Mouse (Mus musculus): ENCODE results near the gene Elmo1. TPM values are rescaled to one million over a fixed set of nuclear protein-coding genes. Genes with fewer than 3 reads are reported as not detected.
A peak's percentile ranks its signal among the peaks of the same experiment; 100 is the strongest.

Gene Elmo1
- polyA plus RNA-seq, 1 experiment from 2014 or later = 17.4 TPM

GRCm38 (mm10) chr13:20231837-20232728 lies 141.7 kb downstream of the Elmo1 start:
- H3K9me3 ChIP-seq = no peaks in the 10 kb centered on the region
- no peak overlapping the region for H3K9ac ChIP-seq
- no peak for ATAC-seq (ENCODE audit: insufficient number of reproducible peaks, low FRiP score, low TSS enrichment, low read depth)
- H3K4me1 ChIP-seq = no peaks in the 10 kb centered on the region
- H3K4me2 ChIP-seq = no peak overlapping the region
- no peak overlapping the region; the same call in 1 of the 2 replicates for H3K27ac ChIP-seq
- no peak overlapping the region for H3K4me3 ChIP-seq
- no peaks in the 10 kb centered on the region for H3K27me3 ChIP-seq
- 76% methylated on average over 11 of the region's 11 CpGs for WGBS
- H3K36me3 ChIP-seq = no peaks in the 10 kb centered on the region

GRCm38 (mm10) chr13:20233707-20234106 lies 143.3 kb downstream of the Elmo1 start:
- H3K27me3 ChIP-seq = no peaks in the 10 kb centered on the region
- no peak overlapping the region for H3K4me3 ChIP-seq
- H3K9ac ChIP-seq = no peak overlapping the region
- no peak for ATAC-seq (ENCODE audit: insufficient number of reproducible peaks, low FRiP score, low TSS enrichment, low read depth)
- WGBS = 89% methylated on average over 7 of the region's 7 CpGs
- H3K4me1 ChIP-seq = peaks cover under 1% of the 10 kb centered on the region; the same call in 1 of the 2 replicates
- no peaks in the 10 kb centered on the region for H3K9me3 ChIP-seq
- H3K4me2 ChIP-seq = no peak overlapping the region
- H3K36me3 ChIP-seq = no peaks in the 10 kb centered on the region
- no peak overlapping the region for H3K27ac ChIP-seq

- 55% methylated on average over 5 of the region's 5 CpGs for WGBS
- no peaks in the 10 kb centered on the region for H3K9me3 ChIP-seq
Observed at GRCm38 (mm10) chr13:20237615-20238014, 147.2 kb downstream of the Elmo1 start.

GRCm38 (mm10) chr13:20238146-20238545 lies 147.8 kb downstream of the Elmo1 start:
- H3K27ac ChIP-seq = no peak overlapping the region
- H3K9me3 ChIP-seq = no peaks in the 10 kb centered on the region
- WGBS = 63% methylated on average over 3 of the region's 3 CpGs
- no peak overlapping the region for H3K4me3 ChIP-seq
- no peaks in the 10 kb centered on the region for H3K36me3 ChIP-seq
- H3K4me2 ChIP-seq = no peak overlapping the region
- H3K9ac ChIP-seq = no peak overlapping the region
- H3K4me1 ChIP-seq = peaks cover 2% of the 10 kb centered on the region; the same call in 1 of the 2 replicates
- no peak for ATAC-seq (ENCODE audit: insufficient number of reproducible peaks, low FRiP score, low TSS enrichment, low read depth)
- no peaks in the 10 kb centered on the region for H3K27me3 ChIP-seq

More at GRCm38 (mm10) chr13:20237615-20238014, 147.2 kb downstream of the Elmo1 start:
- Histone ChIP-seq H3K4me1 (peaks cover 2% of the 10 kb centered on the region; the same call in 1 of the 2 replicates), H3K27me3 (no peaks in the 10 kb centered on the region), H3K4me3 (no peak overlapping the region), H3K4me2 (no peak overlapping the region), H3K27ac (no peak overlapping the region), H3K36me3 (no peaks in the 10 kb centered on the region), H3K9ac (no peak overlapping the region)
- ATAC-seq (ENCODE audit: insufficient number of reproducible peaks, low FRiP score, low TSS enrichment, low read depth) = no peak

- H3K9me3 ChIP-seq = no peaks in the 10 kb centered on the region
- H3K27ac ChIP-seq = no peak overlapping the region
- H3K4me1 ChIP-seq = peaks cover 2% of the 10 kb centered on the region; the same call in 1 of the 2 replicates
- H3K36me3 ChIP-seq = no peaks in the 10 kb centered on the region
- no peak overlapping the region for H3K4me2 ChIP-seq
- ATAC-seq (ENCODE audit: insufficient number of reproducible peaks, low FRiP score, low TSS enrichment, low read depth) = no peak
- 74% methylated on average over 3 of the region's 3 CpGs for WGBS
- no peaks in the 10 kb centered on the region for H3K27me3 ChIP-seq
- H3K9ac ChIP-seq = no peak overlapping the region
- no peak overlapping the region for H3K4me3 ChIP-seq
Observed at GRCm38 (mm10) chr13:20238743-20239142, 148.3 kb downstream of the Elmo1 start.

GRCm38 (mm10) chr13:20250069-20250668 lies 159.8 kb downstream of the Elmo1 start:
- H3K4me3 ChIP-seq = no peak overlapping the region
- H3K27me3 ChIP-seq = no peaks in the 10 kb centered on the region
- H3K9me3 ChIP-seq = no peaks in the 10 kb centered on the region
- H3K4me2 ChIP-seq = no peak overlapping the region
- H3K36me3 ChIP-seq = no peaks in the 10 kb centered on the region
- no peaks in the 10 kb centered on the region for H3K4me1 ChIP-seq
- no peak overlapping the region for H3K9ac ChIP-seq
- H3K27ac ChIP-seq = no peak overlapping the region
- no peak for ATAC-seq (ENCODE audit: insufficient number of reproducible peaks, low FRiP score, low TSS enrichment, low read depth)

GRCm38 (mm10) chr13:20254911-20255310 lies 164.5 kb downstream of the Elmo1 start:
- ATAC-seq (ENCODE audit: insufficient number of reproducible peaks, low FRiP score, low TSS enrichment, low read depth) = no peak
- 59% methylated on average over 6 of the region's 6 CpGs for WGBS
- Histone ChIP-seq H3K4me3 (no peak overlapping the region), H3K27me3 (no peaks in the 10 kb centered on the region), H3K27ac (peak overlapping the region; percentile 43), H3K4me1 (no peaks in the 10 kb centered on the region), H3K4me2 (no peak overlapping the region), H3K9me3 (no peaks in the 10 kb centered on the region), H3K36me3 (no peaks in the 10 kb centered on the region), H3K9ac (no peak overlapping the region)

- no peak for ATAC-seq (ENCODE audit: insufficient number of reproducible peaks, low FRiP score, low TSS enrichment, low read depth)
- no peaks in the 10 kb centered on the region for H3K27me3 ChIP-seq
- no peaks in the 10 kb centered on the region for H3K9me3 ChIP-seq
- no peaks in the 10 kb centered on the region for H3K36me3 ChIP-seq
- no peak overlapping the region for H3K4me3 ChIP-seq
- H3K9ac ChIP-seq = no peak overlapping the region
- H3K4me1 ChIP-seq = no peaks in the 10 kb centered on the region
- 74% methylated on average over 3 of the region's 3 CpGs for WGBS
- no peak overlapping the region for H3K4me2 ChIP-seq
- H3K27ac ChIP-seq = peak overlapping the region; percentile 43
Observed at GRCm38 (mm10) chr13:20255380-20255779, 165.0 kb downstream of the Elmo1 start.

- H3K4me1 ChIP-seq = no peaks in the 10 kb centered on the region
- H3K9me3 ChIP-seq = no peaks in the 10 kb centered on the region
- no peak overlapping the region for H3K27ac ChIP-seq
- no peaks in the 10 kb centered on the region for H3K36me3 ChIP-seq
- H3K27me3 ChIP-seq = no peaks in the 10 kb centered on the region
- 91% methylated on average over 4 of the region's 4 CpGs for WGBS
- no peak overlapping the region for H3K9ac ChIP-seq
- no peak overlapping the region for H3K4me2 ChIP-seq
- no peak for ATAC-seq (ENCODE audit: insufficient number of reproducible peaks, low FRiP score, low TSS enrichment, low read depth)
- H3K4me3 ChIP-seq = no peak overlapping the region
Observed at GRCm38 (mm10) chr13:20256613-20257012, 166.2 kb downstream of the Elmo1 start.

- no peaks in the 10 kb centered on the region for H3K36me3 ChIP-seq
- no peaks in the 10 kb centered on the region for H3K27me3 ChIP-seq
- no peak overlapping the region for H3K4me3 ChIP-seq
- H3K4me2 ChIP-seq = no peak overlapping the region
- no peak overlapping the region for H3K27ac ChIP-seq
- no peaks in the 10 kb centered on the region for H3K4me1 ChIP-seq
- ATAC-seq (ENCODE audit: insufficient number of reproducible peaks, low FRiP score, low TSS enrichment, low read depth) = no peak
- no peaks in the 10 kb centered on the region for H3K9me3 ChIP-seq
- no peak overlapping the region for H3K9ac ChIP-seq
- WGBS = 75% methylated on average over 8 of the region's 8 CpGs
Observed at GRCm38 (mm10) chr13:20257562-20258525, 167.4 kb downstream of the Elmo1 start.

GRCm38 (mm10) chr13:20263173-20263572 lies 172.8 kb downstream of the Elmo1 start:
- Histone ChIP-seq H3K4me2 (no peak overlapping the region), H3K27ac (no peak overlapping the region), H3K27me3 (no peaks in the 10 kb centered on the region), H3K4me3 (no peak overlapping the region), H3K9me3 (no peaks in the 10 kb centered on the region), H3K9ac (no peak overlapping the region), H3K4me1 (no peaks in the 10 kb centered on the region), H3K36me3 (no peaks in the 10 kb centered on the region)
- no peak for ATAC-seq (ENCODE audit: insufficient number of reproducible peaks, low FRiP score, low TSS enrichment, low read depth)
- WGBS = 95% methylated on average over 1 of the region's 1 CpGs
